Mouse (Mus musculus): ENCODE results near the gene Nfs1. TPM values are rescaled to one million over a fixed set of nuclear protein-coding genes. Genes with fewer than 3 reads are reported as not detected.
"Not testable (repeated sequence)": the region's sequence is repeated elsewhere in the genome, so short reads cannot be mapped to it uniquely, and the experiment has no call there.

The Nfs1 gene
- polyA plus RNA-seq, 1 experiment from 2014 or later: 42.0 TPM

DNA sequence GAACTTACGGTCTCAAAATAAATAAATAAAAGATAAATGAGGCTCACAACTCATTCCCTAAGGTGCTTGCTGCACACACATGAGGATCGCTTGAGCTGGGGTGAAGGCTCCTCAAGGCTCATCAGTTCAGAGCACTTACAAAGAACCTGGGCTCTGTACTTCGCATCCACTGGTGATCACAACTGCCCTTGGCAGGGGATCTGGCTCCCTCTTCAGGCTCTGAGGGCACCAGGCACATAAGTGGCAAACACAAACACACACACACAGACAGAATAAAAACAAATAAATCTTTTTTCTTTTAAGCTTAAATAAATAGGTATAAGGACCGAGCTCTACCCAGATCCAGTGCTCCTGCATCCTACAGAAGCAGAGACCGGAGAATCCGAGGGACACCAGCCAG, 8.3 kb downstream of the Nfs1 start:
- Histone ChIP-seq H3K9me3 (replicated peaks) (no peaks in the 10 kb centered on the region), H3K4me2 (replicated peaks) (no peak overlapping the region), H3K36me3 (peaks cover 18% of the 10 kb centered on the region), H3K4me3 (replicated peaks) (no peak overlapping the region), H3K27ac (replicated peaks) (no peak overlapping the region), H3K27me3 (no peaks in the 10 kb centered on the region), H3K4me1 (no peaks in the 10 kb centered on the region), H3K9ac (no peak overlapping the region)
- no peak for ATAC-seq (ENCODE audit: insufficient number of reproducible peaks, low FRiP score, low TSS enrichment, low read depth)
- 86% methylated on average over 6 of the region's 6 CpGs for WGBS

DNA sequence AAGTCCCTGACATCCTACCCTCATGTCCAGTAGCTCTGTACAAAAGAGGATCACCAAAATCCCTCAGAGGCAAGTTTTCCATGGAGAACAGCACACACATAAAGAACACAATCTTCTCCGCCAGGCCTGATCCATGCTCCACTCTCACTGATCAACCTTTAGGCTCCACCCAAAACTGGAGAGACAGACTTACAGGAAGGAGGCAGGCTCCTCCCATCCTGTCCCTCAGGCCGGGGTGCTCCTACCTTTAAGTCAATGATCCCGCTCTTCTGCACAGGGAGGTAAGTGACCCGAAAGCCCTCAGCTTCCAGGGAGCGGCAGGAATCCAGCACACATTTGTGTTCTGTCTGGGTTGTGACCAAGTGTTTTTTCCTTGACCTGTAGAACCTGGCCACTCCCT, 9.8 kb downstream of the Nfs1 start:
- Histone ChIP-seq H3K4me1 (no peaks in the 10 kb centered on the region), H3K4me3 (replicated peaks) (no peak overlapping the region), H3K36me3 (peaks cover 18% of the 10 kb centered on the region), H3K9me3 (replicated peaks) (no peaks in the 10 kb centered on the region), H3K9ac (no peak overlapping the region), H3K27ac (replicated peaks) (no peak overlapping the region), H3K4me2 (replicated peaks) (no peak overlapping the region), H3K27me3 (no peaks in the 10 kb centered on the region)
- ATAC-seq (ENCODE audit: insufficient number of reproducible peaks, low FRiP score, low TSS enrichment, low read depth): no peak
- WGBS: 83% methylated on average over 5 of the region's 5 CpGs

DNA sequence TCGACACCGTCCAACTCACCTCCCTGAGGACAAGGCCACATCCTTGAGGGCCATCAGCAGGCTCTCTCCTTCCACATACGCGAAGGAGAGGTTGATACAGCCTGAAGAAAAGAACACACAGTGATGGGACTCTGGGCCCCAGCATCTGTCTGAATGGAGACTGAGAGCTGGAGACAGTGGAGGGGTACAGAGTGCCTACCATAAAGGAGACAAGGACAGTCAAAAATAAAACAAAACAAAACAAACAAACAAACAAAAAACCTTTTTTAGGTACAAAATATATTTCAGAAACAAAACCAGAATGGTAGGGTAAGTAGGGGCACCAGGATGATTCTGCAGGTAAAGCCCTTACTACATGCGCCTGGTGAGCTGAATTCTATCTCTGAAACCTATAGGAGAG, 17.0 kb downstream of the Nfs1 start, which contains the start of gene Gm28036:
Gene Gm28036, minus strand, starts transcription at position 101 of the 400 bp plus-strand sequence.
- Histone ChIP-seq H3K36me3 (peaks cover 39% of the 10 kb centered on the region), H3K27ac (replicated peaks) (no peak within 1 kb of the TSS), H3K4me2 (replicated peaks) (no peak within 1 kb of the TSS), H3K4me3 (replicated peaks) (no peak within 1 kb of the TSS), H3K4me1 (no peaks in the 10 kb centered on the region), H3K27me3 (no peaks in the 10 kb centered on the region), H3K9ac (no peak within 1 kb of the TSS), H3K9me3 (replicated peaks) (no peaks in the 10 kb centered on the region)
- WGBS: 96% methylated on average over 5 of the region's 5 CpGs
- ATAC-seq (ENCODE audit: insufficient number of reproducible peaks, low FRiP score, low TSS enrichment, low read depth): no peak

DNA sequence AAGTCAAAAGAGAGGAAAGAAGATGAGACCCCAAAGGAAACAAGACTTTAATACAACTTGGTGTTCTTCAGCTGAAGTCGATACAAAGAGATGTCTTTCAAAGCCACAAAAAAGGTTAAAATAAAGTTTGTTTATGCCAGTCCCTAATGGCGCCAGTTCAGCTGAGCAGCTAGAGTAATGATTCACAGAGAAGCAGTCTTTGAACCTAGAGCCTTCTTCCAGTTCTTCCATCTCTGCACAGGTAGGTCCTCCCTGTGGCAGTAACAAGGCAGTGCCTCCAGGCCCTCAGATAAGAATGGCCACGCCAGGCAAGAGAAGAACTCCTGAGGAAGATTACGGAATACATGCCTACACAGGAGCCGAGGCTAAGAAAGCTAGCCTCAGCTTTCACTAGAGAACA, 20.3 kb downstream of the Nfs1 start:
- H3K9ac ChIP-seq: no peak overlapping the region
- 90% methylated on average over 5 of the region's 5 CpGs for WGBS
- H3K36me3 ChIP-seq: peaks cover 34% of the 10 kb centered on the region

DNA sequence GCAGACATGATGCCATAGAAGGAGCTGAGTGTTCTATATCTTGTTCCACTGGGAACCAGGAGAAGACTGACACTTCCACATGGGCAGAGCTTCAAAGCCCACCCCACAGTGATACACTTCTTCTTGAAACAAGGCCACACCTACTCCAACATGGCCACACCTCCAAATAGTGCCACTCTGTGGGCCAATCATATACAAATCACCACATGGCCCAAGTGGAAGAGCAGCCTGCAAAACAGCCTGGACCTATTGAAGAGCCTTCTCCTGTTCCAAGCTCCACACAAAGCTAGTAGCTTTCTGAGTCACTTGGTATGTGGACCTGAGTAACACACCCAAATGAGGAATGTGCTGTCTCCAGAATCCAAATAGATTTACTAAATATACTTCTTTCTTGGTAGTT, 24.4 kb downstream of the Nfs1 start:
- no peaks in the 10 kb centered on the region for H3K27me3 ChIP-seq
- H3K4me1 ChIP-seq: no peaks in the 10 kb centered on the region
- H3K4me2 ChIP-seq (replicated peaks): no peak overlapping the region
- H3K9ac ChIP-seq: no peak overlapping the region
- no peak for ATAC-seq (ENCODE audit: insufficient number of reproducible peaks, low FRiP score, low TSS enrichment, low read depth)
- peaks cover 17% of the 10 kb centered on the region for H3K36me3 ChIP-seq
- H3K27ac ChIP-seq (replicated peaks): no peak overlapping the region
- H3K9me3 ChIP-seq (replicated peaks): no peaks in the 10 kb centered on the region
- no peak overlapping the region for H3K4me3 ChIP-seq (replicated peaks)

More for the DNA sequence above, 20.3 kb downstream of the Nfs1 start:
- no peak overlapping the region for H3K4me3 ChIP-seq (replicated peaks)
- ATAC-seq (ENCODE audit: insufficient number of reproducible peaks, low FRiP score, low TSS enrichment, low read depth): no peak
- H3K9me3 ChIP-seq (replicated peaks): no peaks in the 10 kb centered on the region
- no peaks in the 10 kb centered on the region for H3K4me1 ChIP-seq
- no peaks in the 10 kb centered on the region for H3K27me3 ChIP-seq
- no peak overlapping the region for H3K27ac ChIP-seq (replicated peaks)
- no peak overlapping the region for H3K4me2 ChIP-seq (replicated peaks)

DNA sequence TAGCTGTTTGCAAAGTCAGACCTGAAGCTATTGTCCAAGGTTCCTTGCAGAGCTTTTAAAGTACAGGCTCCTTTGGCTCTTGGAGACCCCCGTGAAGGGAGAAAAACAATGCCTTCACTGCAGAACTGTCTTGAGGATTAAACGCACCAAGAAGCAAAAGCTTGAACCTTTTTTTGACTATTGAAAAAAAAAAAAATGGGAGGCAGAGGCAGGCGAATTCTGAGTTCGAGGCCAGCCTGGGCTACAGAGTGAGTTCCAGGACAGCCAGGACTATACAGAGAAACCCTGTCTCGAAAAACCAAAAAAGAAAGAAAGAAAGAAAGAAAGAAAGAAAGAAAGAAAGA, 31.9 kb downstream of the Nfs1 start:
- H3K27ac ChIP-seq (replicated peaks): peak overlapping the region; percentile 94
- not testable (repeated sequence) for H3K4me1 ChIP-seq; H3K36me3 ChIP-seq; H3K9ac ChIP-seq; H3K27me3 ChIP-seq; ATAC-seq (ENCODE audit: insufficient number of reproducible peaks, low FRiP score, low TSS enrichment, low read depth); H3K9me3 ChIP-seq (replicated peaks)
- peak overlapping the region; percentile 91 for H3K4me3 ChIP-seq (replicated peaks)
- peak overlapping the region; percentile 49 for H3K4me2 ChIP-seq (replicated peaks)
- 28% methylated on average over 5 of the region's 5 CpGs for WGBS

DNA sequence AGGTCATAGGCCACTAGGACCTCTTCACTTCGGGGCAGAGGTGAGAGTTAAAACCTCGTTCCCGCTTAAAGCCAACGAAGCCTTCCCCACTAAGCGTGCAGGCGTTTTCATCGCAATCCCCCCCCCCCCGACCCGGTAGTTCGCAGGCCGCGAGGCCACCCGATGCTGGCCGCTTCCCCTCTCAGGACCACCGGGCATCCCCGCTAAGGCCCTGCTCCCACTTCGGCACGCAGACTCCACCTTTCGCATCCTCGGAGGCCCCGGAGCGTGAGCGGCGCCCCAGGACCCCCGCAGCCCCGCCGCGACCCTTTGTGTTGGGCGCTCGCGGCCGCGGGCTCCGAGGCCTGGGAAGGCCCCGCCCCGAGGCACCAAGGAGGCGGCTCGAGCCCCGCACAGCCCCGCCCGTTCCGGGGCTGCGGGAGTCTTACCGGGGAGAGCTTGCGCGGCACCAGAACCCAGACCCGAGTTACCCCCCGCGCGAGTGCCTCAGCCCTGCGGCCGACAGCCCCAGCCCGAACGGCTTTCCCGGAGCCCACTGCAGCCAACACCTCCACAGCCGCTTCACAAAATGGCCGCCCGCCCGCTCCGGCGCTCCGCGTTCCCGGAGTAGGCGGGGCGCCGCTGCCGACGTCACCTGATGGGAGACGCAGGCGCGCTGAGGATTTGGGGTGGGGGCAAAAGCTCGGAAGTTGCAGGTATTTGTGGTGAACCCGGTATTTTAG, 32.5 kb downstream of the Nfs1 start, which contains the start of the genes Cpne1 and Rbm12:
Gene Cpne1, minus strand, starts transcription at position 608 of the 722 bp plus-strand sequence.
Gene Rbm12, minus strand, starts transcription at position 621 of the 722 bp plus-strand sequence.
- H3K27ac ChIP-seq (replicated peaks): peak within 1 kb of the TSS; percentile 94
- 0 out of 2 replicates have a peak, but pooled peaks cover 3% of the 10 kb centered on the region for H3K4me1 ChIP-seq
- H3K4me3 ChIP-seq (replicated peaks): peak within 1 kb of the TSS; percentile 91
- no peaks in the 10 kb centered on the region for H3K36me3 ChIP-seq
- H3K4me2 ChIP-seq (replicated peaks): peak within 1 kb of the TSS; percentile 65
- no peaks in the 10 kb centered on the region for H3K9me3 ChIP-seq (replicated peaks)
- H3K27me3 ChIP-seq: no peaks in the 10 kb centered on the region
- H3K9ac ChIP-seq: peak within 1 kb of the TSS; percentile 95
- under 1% methylated on average over 74 of the region's 74 CpGs for WGBS
- ATAC-seq (ENCODE audit: insufficient number of reproducible peaks, low FRiP score, low TSS enrichment, low read depth): peak; percentile 94

DNA sequence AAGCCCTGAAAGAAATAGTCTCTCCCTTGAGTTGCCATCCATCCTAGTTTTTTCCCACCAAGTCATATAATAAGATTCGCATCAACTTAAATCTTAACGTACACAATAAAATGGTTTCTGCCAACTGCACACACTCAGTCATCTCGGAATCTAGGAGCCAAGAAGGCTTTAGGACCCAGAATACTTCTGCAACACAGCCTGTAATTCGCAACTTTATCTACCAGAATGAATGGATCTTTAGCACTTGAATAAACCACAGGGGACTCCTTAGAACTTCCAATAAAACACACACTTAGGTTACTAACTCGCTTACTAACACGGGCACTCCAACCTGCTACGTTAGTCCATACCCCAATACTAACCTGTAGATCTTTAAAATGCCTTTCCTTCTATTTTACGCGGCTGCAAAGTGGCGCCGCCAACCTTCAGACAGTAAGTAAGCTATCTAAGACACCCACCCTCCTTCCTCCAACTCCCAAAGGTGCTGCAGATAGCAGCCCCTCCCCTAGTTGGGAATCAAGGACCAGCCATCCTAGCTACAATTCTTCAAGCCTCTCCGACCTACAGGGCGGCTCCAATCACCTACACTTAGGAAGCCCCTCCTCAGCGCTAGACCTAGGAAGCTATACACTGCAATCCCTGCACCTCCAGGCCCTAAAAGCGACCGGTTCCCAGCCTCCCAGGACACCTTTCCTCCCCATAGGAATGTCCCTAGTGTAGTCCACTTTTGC, 33.2 kb downstream of the Nfs1 start:
- 0 out of 2 replicates have a peak, but pooled peaks cover 3% of the 10 kb centered on the region for H3K4me1 ChIP-seq
- no peaks in the 10 kb centered on the region for H3K9me3 ChIP-seq (replicated peaks)
- H3K36me3 ChIP-seq: no peaks in the 10 kb centered on the region
- WGBS: under 1% methylated on average over 16 of the region's 16 CpGs
- H3K27me3 ChIP-seq: no peaks in the 10 kb centered on the region
- H3K4me2 ChIP-seq (replicated peaks): peak overlapping the region; percentile 65
- H3K27ac ChIP-seq (replicated peaks): peak overlapping the region; percentile 94
- ATAC-seq (ENCODE audit: insufficient number of reproducible peaks, low FRiP score, low TSS enrichment, low read depth): peak; percentile 52; the same call in 1 of the 2 replicates
- peak overlapping the region; percentile 91 for H3K4me3 ChIP-seq (replicated peaks)
- H3K9ac ChIP-seq: peak overlapping the region; percentile 95

DNA sequence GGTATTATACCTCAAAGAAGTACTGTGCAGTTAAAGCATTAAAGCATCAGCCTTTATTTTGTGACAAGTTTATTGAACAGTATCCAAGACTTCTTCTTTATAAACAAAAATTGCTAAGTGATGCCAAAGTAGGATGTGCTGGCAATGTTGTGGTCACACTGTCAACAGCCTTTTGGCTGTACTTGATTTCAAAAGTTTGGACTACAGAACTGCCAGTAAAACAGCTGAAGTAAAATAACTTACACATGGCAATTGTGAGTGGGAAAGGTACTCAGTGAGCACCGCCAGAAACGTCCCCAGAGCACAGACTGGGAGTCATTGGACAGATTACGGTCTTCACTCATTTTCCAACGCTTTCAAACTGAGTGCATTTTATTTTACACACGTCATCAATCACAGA, 52.1 kb downstream of the Nfs1 start:
- ATAC-seq (ENCODE audit: insufficient number of reproducible peaks, low FRiP score, low TSS enrichment, low read depth): no peak
- WGBS: 67% methylated on average over 5 of the region's 5 CpGs
- H3K27me3 ChIP-seq: no peaks in the 10 kb centered on the region

DNA sequence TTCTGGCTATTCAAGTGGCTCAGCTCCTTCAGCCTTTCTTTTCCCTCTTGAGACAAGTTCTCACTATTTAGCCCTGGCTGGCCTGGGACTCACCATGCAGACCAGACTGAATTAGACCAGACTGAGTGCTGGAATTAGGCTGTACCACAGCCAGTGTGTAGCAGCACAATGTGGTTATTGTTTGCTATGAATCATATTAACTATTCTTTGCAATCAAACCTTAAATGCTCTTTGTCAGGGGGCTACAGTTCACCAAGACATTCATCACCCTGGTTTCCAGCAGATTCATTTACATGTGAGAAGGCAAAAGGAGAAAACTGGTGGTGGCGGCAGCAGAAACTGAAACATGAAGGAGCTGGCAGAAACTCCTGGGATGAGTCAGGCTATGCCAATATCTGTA, 54.2 kb downstream of the Nfs1 start:
- ATAC-seq (ENCODE audit: insufficient number of reproducible peaks, low FRiP score, low TSS enrichment, low read depth): no peak
- Histone ChIP-seq H3K4me3 (replicated peaks) (no peak overlapping the region), H3K4me2 (replicated peaks) (no peak overlapping the region), H3K4me1 (no peaks in the 10 kb centered on the region), H3K9me3 (replicated peaks) (no peaks in the 10 kb centered on the region), H3K27ac (replicated peaks) (no peak overlapping the region), H3K36me3 (no peaks in the 10 kb centered on the region), H3K9ac (no peak overlapping the region), H3K27me3 (no peaks in the 10 kb centered on the region)
- 94% methylated on average over 1 of the region's 1 CpGs for WGBS

More for the DNA sequence above, 52.1 kb downstream of the Nfs1 start:
- Histone ChIP-seq H3K4me3 (replicated peaks) (no peak overlapping the region), H3K36me3 (peaks cover 19% of the 10 kb centered on the region), H3K4me1 (no peaks in the 10 kb centered on the region), H3K9me3 (replicated peaks) (no peaks in the 10 kb centered on the region), H3K4me2 (replicated peaks) (no peak overlapping the region), H3K9ac (no peak overlapping the region), H3K27ac (replicated peaks) (no peak overlapping the region)

DNA sequence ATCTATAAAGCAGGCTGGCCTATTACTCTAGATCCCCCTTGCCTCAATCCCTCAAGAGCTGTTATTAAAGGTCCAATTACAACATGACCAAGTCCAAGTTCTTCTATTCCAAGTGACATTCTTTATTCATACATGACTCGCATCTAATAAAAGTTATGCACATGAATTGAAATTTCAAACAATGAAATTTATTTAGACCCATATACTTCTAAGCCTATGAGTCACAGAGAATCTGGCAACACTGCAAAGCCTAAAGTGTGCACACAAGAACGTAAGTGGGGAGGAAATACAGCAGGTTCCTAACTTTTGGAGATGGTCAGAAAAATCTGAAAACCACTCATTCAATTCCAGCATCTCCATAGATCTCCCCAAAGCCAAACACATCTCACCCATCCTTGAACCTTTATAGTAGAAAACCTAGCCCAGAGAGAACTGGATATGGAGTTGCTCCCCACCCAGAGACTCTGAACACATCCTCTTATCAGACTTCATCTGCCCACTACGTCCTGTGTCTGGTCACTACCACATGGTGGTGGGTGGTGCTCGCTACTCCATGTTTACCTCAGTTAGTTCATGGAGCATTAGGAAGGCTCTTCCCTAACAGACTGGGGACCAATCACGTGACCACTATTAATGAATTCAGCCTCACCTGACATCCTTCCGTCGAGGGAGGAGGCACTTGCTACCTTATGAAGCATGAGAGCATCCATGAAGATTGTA, 56.4 kb downstream of the Nfs1 start:
- WGBS: 85% methylated on average over 7 of the region's 7 CpGs
- Histone ChIP-seq H3K9ac (no peak overlapping the region), H3K27me3 (no peaks in the 10 kb centered on the region), H3K36me3 (no peaks in the 10 kb centered on the region), H3K27ac (replicated peaks) (no peak overlapping the region), H3K4me2 (replicated peaks) (no peak overlapping the region), H3K9me3 (replicated peaks) (no peaks in the 10 kb centered on the region), H3K4me3 (replicated peaks) (no peak overlapping the region), H3K4me1 (no peaks in the 10 kb centered on the region)
- no peak for ATAC-seq (ENCODE audit: insufficient number of reproducible peaks, low FRiP score, low TSS enrichment, low read depth)

Measured in embryonic facial prominence, embryonic 15.5 days (tissue).